Mouse (Mus musculus) cerebellum, postnatal 4 days (tissue): Measurements from ENCODE around the gene Iqgap1.
"Not testable (repeated sequence)": the region's sequence is repeated elsewhere in the genome, so short reads cannot be mapped to it uniquely, and the experiment has no call there.

Experiments
- DNase-seq, 2 experiments: peaks; one replicate each; pipeline ENCODE4 v3.0.0; 2022; ENCODE audit warnings: low spot score in 2 of 2, mixed read lengths in 1 of 2

The Iqgap1 gene

GRCm38 (mm10) chr7:80773834-80774614, 51.8 kb downstream of the Iqgap1 start:
- no peak for DNase-seq

GRCm38 (mm10) chr7:80770466-80770865, 55.3 kb downstream of the Iqgap1 start:
- DNase-seq = no peak

- DNase-seq = peak in 1 of 2 experiments; percentile 19
These were observed 58.9 kb downstream of the Iqgap1 start for GRCm38 (mm10) chr7:80766861-80767312.

- DNase-seq = no peak
These were observed 59.7 kb downstream of the Iqgap1 start for GRCm38 (mm10) chr7:80766072-80766471.

- peak in 1 of 2 experiments; percentile 27 for DNase-seq
These were observed 61.8 kb downstream of the Iqgap1 start for GRCm38 (mm10) chr7:80763864-80764437.

- DNase-seq = no peak
These were observed 63.5 kb downstream of the Iqgap1 start for GRCm38 (mm10) chr7:80762297-80762696.

GRCm38 (mm10) chr7:80754086-80754485, 71.7 kb downstream of the Iqgap1 start:
- DNase-seq = no peak

GRCm38 (mm10) chr7:80753613-80754012, 72.2 kb downstream of the Iqgap1 start:
- DNase-seq = peak in 1 of 2 experiments; percentile 20

GRCm38 (mm10) chr7:80749624-80750023, 76.2 kb downstream of the Iqgap1 start:
- DNase-seq = no peak

GRCm38 (mm10) chr7:80749109-80749508, 76.7 kb downstream of the Iqgap1 start:
- DNase-seq = not testable (repeated sequence)

- DNase-seq = no peak
These were observed 78.4 kb downstream of the Iqgap1 start for GRCm38 (mm10) chr7:80747371-80747770.

- DNase-seq = no peak
These were observed 79.5 kb downstream of the Iqgap1 start for GRCm38 (mm10) chr7:80746166-80746761.

GRCm38 (mm10) chr7:80745746-80746145, 80.0 kb downstream of the Iqgap1 start:
- no peak for DNase-seq

GRCm38 (mm10) chr7:80745250-80745649, 80.5 kb downstream of the Iqgap1 start:
- DNase-seq = no peak

- DNase-seq = no peak
These were observed 81.7 kb downstream of the Iqgap1 start for GRCm38 (mm10) chr7:80743920-80744630.

- DNase-seq = no peak
These were observed 83.1 kb downstream of the Iqgap1 start for GRCm38 (mm10) chr7:80742671-80743070.

- DNase-seq = peak; percentile 38 to 62
These were observed 84.8 kb downstream of the Iqgap1 start for GRCm38 (mm10) chr7:80740954-80741353.

GRCm38 (mm10) chr7:80736199-80736598, 89.6 kb downstream of the Iqgap1 start:
- no peak for DNase-seq

GRCm38 (mm10) chr7:80732986-80733385, 92.8 kb downstream of the Iqgap1 start:
- no peak for DNase-seq

- DNase-seq = peak; percentile 51 to 79
These were observed 96.1 kb downstream of the Iqgap1 start for GRCm38 (mm10) chr7:80729662-80730061.

GRCm38 (mm10) chr7:80721041-80721440, 104.7 kb downstream of the Iqgap1 start:
- no peak for DNase-seq

- no peak for DNase-seq
These were observed 106.2 kb downstream of the Iqgap1 start for GRCm38 (mm10) chr7:80719582-80719981.
